Mouse (Mus musculus) heart, postnatal 14 days (tissue): ENCODE measurements at regions not wholly inside any gene's neighbourhood (a gene's known extent, or its start where the extent isn't known, plus 50 kb on each side); places are given as distances from the start of the nearest gene placed in this dataset.

Source experiments
- DNase-seq, 2 experiments: peaks; one replicate each; pipeline ENCODE4 v3.0.0; 2021 to 2022
- intact Hi-C: fragments of 180-260 bp; cut with DNase I; formaldehyde crosslinking; loops from one replicate; pipeline ENCODE4 v1.15.1; 2025

DNA sequence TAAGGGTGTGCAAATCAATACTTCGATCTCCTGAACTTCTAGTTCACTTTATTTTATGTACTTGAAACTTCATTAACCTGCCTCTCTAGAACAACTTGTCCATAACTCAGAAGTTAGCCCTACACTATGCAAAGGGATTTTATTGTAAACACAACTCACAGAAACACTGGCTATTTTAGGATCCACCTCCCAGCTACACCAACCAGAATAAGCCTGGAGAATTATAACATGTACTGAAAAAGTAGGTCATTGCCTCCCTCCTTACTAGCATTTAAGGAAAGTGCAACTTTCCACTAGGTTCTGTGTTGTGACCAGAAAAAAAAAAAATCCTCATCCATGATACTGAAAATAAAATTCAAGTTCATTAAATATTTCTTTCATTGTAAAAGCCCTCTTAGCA, 382.0 kb upstream of the Sptlc3 start:
- no peak for DNase-seq
- intact Hi-C loops, result no loop called here

DNA sequence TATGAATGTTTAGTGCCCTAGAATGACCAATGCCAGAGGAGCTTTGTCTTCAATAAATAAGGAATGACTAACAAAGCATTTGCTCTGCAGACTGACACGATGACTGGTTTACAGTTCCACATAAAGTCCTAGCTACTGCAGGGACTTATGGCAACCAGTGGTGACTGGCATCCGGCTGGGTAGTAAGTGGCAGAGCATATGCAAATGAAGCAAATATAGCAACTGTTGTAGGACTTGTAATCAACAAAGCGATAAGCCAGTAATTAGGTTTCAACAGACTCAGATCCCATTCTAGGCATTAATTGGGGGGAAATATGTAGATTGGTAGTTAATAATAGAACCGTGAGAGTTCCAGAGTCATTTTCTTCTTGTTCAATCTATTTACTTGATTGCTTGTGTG, 379.2 kb upstream of the Sptlc3 start:
- DNase-seq, result no peak
- intact Hi-C loops, result no loop called here

DNA sequence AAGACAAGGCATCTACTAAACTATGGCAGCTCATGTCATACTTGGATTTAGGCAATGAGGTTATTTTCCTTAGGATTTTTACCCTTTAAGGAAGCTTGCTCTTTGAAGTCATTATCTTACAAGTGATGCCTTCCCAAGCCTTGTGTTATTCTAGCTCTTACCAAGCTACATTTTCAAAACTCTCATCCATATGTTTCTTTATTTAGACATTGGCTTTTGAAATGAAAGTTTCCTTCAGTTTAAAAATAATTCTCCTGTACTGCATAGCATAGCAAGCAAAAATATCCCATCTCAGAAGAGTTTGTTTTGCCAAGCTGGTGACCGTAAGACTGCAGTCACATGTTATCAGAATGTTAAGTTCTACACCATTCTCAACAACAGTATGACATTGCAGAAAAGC, 372.8 kb upstream of the Sptlc3 start:
- intact Hi-C loops, result no loop called here
- no peak for DNase-seq

DNA sequence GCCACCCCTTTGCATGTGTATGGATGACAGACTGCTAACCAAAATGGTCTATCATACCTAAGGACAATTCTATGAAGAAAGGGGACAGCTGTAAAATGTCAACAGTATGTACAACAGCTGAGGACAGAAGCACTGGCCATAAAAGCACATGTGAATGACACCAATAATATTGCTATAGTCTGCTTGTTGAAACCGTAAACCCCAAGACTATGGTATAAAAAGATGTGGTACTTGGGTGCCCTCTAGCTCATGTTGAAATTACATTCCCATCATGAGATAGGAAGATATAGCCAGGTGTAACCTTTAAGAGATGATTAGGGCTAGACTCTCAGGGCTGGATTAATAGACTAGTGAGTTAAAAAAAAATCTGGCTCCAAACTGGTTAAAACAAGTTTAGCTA, 361.6 kb upstream of the Sptlc3 start:
- intact Hi-C loops, result no loop called here

DNA sequence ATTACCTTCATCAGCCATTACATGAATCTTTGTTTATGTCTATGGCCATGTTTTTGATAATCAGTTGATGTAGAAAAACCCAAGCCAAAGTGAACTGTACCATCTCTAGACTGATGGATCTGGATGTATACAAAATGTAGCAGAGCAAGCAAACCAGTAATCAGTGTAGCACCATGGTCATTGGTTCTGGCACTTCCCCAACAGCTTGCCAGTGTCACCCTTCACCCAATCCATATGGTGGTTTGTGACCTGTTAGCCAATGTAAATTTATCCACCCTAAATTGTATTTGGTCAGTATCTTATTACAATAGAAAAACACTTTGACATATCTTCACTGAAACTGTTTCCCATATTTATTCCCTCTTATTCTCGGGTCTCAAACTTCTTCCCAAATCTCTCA, 346.7 kb upstream of the Sptlc3 start:
- no peak for DNase-seq
- intact Hi-C loops, result no loop called here

More for the DNA sequence above, 361.6 kb upstream of the Sptlc3 start:
- DNase-seq, result no peak

DNA sequence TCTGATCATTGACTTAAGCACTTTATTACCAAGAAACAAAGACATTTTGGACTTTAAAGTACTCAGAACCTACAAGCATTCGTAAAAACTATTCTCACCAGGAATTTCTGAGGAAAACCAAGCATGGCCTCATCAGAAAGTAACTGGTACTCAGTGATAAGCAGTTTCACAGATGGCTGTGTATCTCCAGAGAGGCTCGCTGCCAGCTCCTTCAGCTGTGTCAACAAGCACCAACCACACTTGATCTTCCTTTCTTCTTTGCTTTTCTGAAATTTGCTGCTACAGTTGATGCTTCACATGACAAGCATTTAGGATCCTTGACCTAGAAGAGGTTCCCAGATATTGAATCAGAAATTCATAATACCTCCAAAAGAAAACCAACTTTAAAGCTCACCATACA, 314.1 kb upstream of the Sptlc3 start:
- DNase-seq, result no peak
- intact Hi-C loops, result no loop called here

DNA sequence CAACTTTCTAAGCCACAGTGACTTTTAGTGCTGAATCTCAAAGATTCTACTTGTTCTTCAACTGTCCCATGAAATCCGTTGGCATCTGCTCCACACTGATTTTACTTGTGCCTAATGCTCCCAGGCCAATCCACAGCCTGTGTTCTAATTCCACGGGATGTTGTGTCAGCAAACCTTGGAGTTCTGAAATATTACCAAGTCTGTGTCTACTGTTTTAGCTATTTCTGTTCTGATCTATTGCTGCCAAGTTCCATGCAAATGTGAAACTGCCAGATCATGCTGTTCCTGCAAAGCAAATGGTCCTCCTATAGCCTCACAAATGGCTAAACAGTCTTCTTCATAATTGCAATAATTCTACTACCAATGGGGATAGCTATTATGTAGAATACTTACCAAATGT, 295.4 kb upstream of the Sptlc3 start:
- no peak for DNase-seq
- intact Hi-C loops, result no loop called here

DNA sequence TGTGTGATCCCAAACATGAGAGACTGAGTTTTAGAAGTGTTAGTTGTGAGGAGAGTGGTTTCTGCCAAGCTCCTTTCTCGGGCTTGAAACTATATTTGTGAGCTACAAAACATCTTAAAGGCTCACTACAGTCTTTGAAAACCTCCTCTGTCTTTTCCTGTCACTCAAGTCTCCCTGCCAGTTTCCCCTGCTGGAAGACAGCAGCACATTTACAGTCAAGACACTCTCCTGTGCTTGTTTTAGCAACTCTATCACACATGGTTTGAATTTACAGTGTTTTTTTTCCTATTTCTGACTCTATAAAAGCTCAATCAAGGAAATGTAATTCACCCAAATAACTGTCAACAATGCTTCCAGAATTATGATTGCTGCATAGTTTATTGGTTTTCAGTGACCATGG, 286.1 kb upstream of the Sptlc3 start:
- no peak for DNase-seq
- intact Hi-C loops, result no loop called here

DNA sequence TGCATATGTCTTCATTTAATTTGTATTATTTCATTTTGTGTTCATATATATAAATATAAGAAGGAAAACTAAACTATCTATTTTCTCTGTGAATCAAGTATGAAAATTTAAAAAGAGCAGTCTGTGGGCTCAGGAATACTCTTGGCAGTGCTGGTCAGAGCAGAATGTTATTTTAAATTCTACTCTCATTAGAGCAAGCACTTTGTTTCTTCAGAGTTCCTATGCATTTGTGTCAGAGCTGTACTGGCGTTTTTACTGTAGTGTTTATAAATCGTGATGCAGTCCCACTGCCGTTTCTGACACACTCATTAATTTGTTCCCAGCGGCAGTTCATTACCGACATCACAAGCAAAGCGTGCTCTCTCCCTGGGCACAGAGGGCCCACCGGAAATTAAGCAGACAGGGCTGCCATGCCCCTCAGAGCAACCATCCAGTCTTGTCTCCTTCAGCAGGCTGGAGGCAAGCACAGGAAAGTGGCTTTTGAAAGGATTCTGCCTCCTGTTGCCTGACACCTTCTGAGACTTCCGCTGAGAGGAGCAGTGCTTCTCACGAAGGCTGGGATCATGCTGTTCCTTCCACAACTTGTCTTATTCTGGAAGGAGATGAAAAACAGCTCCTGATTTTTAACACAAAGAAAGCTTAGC, 272.8 kb upstream of the Sptlc3 start:
- DNase-seq, result no peak
- intact Hi-C loops, result no loop called here

DNA sequence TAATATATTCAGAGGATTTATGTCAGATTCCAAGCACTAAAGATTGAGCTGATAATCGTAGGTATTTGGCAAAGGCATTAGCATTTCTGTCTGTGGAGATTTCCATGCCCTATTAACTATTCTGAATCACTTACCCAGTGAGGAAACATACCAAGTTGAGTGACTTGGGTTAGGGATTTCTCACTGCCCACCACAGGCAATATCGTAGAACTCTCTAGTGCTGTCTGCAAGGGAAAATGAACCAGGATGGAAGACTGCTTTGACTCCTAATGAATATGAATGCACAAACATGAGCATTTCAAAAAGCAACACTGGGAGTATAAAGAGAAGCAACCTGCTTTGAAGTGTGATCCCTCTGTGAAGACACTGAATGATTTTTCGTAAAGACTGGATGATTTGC, 263.3 kb upstream of the Sptlc3 start:
- intact Hi-C loops, result no loop called here
- DNase-seq, result no peak

DNA sequence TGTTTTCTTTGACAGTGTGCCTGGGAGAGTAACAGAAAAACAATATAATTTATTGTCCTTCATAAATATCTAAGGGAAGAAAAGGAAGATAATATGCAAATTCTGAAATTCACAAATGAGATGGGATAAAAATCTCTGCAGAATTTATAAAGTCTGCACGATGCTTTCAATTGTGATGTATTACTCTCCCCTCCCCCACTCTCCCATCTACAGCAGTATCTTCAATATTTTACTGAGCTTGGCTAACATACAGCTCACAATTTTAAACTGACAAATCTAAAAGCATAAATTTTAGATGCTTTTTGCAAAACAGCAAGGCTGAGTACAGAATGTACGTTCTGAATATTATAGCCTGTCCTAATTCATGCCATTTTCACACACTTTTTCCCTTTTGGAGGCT, 243.6 kb upstream of the Sptlc3 start:
- intact Hi-C loops, result no loop called here
- DNase-seq, result no peak

DNA sequence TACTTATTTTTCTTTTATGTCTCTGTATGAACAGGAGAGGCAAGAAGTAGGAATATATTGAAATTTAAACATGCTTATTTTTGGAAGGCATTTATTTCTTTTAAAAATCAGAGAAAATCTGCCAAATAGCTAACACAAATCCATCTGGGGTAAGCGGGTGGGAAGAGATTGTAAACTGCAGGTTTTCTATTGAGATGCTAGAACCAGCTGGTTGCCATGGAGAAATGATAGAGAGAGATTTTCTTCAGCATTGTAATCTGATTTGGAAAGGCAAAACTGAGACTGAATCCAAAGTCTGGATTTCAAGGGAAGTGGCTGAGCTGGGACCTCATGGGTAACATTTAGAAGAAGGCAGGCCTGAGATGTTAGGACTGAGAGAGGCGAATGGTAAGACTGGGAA, 226.6 kb upstream of the Sptlc3 start:
- intact Hi-C loops, result no loop called here
- DNase-seq, result no peak

DNA sequence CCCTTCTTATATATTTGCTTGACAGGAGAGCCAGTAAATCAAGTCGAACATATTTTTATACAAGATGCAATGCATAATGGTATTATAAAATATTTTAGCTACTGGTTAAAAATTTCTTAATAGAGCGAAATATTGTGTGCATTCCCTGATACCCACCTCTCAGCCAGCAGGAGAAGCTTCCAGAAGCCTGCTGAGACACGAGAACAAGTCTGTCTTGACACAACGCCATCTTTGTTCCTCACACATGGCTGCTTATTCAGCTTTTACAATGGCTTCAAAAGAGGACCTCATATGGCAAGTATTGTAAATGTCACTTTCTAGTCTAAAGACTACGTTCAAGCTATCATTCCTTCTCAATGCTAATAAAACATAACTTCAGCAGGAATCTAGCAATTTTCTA, 217.1 kb upstream of the Sptlc3 start:
- intact Hi-C loops, result no loop called here
- DNase-seq, result no peak

DNA sequence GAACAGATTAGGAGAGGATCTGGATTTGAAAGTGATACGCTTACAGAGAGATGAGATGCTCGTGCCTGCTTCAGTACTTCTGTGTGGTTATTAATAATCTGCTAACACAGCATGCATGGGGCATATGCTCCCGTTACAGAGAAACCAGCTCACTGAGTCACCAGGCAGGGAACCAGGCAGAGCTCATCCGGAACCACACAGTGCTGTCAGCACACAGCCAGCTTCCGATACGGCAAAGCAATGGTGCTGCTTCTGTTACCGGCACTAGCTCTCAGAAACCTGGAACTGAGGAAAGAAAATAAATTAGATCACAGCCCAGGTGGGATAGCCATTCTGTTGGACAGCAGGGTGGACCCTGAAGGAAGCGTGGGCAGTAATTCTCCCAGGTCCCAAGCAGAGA, 216.1 kb upstream of the Sptlc3 start:
- no peak for DNase-seq
- intact Hi-C loops, result no loop called here

DNA sequence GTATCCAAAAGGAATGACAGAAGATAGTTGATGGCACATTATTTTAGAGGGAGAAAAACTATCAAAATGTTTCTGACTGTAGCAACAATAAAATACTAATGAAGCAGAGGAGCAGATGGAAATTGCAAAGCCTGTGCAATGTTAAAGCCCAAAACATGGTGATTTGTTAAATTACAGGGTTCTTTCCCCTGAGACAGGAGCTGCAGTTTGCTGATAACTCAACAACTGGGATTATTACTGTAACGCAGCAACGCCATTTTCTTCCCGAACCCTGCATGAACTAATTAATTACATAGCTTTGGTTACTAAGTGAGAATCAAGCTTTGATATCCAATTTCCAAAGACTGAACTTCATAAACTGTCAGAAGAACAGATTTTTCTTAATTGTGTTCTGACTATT, 212.7 kb upstream of the Sptlc3 start:
- DNase-seq, result no peak
- intact Hi-C loops, result no loop called here

DNA sequence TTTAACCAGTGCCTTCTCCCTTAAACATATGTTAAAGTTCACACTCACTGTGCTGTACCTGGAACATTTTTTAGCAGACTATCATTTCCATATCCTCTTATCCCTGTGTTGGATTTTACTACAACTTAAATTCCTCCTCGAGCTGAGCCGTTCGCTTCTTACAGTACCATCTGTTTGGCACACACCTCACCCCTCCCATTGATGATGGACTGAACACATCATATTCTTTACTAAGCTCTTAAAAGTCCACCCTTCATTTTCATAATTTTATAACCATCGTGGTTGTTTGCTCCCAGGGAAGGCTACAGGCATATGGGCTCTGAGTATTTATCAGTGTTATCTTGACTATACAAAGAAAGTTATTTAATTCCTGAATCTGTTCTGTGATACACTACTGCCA, 209.4 kb upstream of the Sptlc3 start:
- DNase-seq, result no peak
- intact Hi-C loops, result no loop called here

DNA sequence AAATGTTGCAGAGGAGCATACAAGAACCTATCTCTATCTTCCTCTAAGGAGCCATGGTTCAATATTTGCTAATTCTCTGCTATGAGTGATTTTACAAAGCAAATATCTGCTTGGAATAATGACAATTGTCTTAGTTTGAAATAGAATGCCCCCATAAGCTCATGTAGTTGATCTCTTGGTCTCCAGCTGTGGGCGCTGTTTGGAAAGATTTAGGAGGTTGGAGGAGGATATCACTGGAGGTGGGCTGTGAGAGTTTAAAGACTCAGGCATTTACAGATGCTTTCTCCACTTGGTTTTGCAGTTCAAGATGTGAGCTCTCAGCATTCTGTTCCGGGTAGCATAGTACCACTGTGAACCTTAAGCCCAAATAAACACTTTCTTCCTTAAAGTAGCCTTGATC, 207.3 kb upstream of the Sptlc3 start:
- intact Hi-C loops, result no loop called here
- DNase-seq, result no peak

DNA sequence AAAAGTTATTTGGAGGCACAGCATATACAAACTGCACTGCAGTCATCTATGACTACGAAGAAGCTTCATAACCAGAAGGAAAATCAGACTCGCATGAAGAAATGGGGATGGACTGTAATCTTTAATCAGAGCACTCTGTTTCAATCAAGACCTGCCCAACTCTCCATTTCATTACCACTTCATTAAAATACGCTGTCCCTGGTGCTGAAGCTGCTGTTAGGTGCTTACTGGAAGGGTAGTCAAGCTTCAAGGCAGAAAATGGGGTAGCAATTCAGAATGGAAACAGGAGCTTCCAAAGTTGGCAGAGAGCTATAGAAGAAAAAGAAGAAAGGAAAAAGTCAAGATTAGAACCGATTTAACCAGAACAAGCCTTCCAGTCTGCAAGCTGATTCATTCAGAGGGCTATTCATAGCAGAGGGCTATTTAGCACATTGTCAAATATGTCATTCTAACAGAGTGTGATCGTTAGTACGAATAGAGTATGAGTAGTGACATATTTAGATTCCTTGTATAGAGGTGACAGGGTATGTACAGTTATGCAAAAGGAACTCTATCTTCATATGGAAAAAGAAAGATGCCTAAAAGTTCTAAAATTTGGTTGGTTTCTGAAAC, 195.1 kb upstream of the Sptlc3 start:
- intact Hi-C loops, result no loop called here
- peak in 1 of 2 experiments; percentile 21 for DNase-seq

DNA sequence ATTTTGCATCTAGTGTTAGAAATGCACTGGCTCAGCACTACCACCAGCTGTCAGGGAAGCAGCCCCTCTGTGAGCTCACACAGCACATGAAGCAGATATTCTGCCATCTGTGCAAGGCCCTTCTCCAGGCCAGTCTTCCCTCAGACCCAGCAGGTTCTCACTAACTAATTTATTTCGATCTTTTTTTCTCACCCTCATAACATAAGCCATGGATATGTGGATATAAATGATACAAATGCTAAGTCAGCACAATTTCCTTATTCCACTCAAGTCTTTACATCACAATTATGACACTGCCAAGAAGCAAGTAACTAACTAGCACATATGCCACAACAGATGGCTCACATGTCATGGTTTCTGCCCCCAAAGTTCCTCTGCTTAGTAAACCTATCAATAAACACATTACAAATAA, 182.3 kb upstream of the Sptlc3 start:
- intact Hi-C loops, result no loop called here
- DNase-seq, result no peak

DNA sequence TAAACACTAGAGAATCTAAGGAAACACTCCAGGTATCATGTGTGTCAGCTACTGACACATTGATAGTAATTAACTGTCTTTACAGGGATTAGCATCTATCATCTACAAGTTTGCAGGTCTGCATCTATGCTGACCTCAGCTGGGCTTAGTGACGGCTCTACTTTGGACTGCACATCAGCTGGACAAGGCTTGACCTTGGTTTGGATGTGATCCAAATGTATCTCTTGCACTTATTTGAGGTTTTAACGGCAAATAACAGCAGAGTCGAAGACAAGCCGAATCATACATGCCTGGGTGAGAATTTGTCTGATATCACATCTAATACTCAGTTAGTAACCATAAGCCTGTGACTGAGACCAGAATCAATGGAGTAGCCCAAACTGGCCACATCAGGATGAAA, 181.7 kb upstream of the Sptlc3 start:
- no peak for DNase-seq
- intact Hi-C loops, result no loop called here

DNA sequence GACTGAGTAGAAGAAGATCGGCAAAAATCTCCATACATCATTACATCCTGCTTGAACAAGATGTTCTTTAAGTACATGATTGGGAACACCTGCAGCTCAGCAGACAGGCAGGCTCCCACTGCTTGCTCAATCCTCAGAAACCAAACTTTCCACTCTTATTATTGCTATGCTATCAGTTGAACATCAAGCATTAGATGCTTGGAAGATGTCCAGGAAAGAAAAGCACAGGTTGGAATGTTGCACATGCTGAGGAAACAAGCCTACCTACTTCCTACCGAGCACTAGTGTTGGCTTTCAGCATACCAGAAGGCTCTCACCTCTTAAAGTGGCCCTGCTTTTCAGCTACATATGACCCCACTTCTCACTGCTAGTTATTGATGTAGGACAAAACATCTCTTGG, 171.2 kb upstream of the Sptlc3 start:
- intact Hi-C loops, result no loop called here
- no peak for DNase-seq

DNA sequence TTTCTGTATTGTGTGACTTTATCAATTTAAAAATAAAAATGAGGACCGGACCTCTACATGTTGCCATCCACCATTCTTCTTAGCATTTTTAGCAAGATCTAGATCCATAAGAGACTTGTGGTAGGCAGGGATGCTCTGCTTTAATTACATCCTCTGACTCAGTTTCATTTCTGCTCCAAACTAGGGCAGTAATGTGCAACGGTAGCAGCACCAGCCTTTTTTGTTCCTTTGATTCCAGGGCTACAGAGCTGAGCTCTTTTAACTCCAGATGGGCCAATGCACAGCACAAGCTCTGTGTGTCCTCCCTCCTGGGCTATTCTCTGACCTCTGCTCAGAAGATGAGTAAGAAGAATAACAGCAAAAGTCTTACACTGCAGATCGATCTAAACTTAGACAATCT, 168.2 kb upstream of the Sptlc3 start:
- intact Hi-C loops, result no loop called here
- DNase-seq, result no peak

DNA sequence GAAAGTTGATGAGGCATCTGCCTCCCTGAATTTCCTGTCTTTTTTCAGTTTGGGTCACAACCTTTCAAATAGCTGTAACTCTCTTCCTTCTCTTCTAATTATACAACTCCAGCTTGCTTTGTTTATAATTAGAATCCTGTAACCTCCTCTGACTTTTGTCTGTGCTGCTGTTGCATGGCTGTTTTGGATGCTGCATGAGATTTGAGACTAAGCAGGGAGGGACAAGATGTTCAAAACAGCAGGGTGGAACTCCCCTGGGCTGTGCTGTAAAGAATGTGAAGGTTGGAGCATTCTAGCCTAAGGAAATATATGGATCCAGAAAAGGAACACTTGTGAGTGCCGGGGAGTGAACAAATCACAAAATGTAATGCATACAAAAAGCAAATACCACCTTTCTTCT, 159.0 kb upstream of the Sptlc3 start:
- intact Hi-C loops, result no loop called here
- DNase-seq, result no peak
